Mouse (Mus musculus): ENCODE results near the gene Mageb2. TPM values are rescaled to one million over a fixed set of nuclear protein-coding genes. Genes with fewer than 3 reads are reported as not detected.
"Not testable (repeated sequence)": the region's sequence is repeated elsewhere in the genome, so short reads cannot be mapped to it uniquely, and the experiment has no call there.

Gene Mageb2
- not detected in 2 replicates for polyA plus RNA-seq (2015; fragmentation: Nextera tagmentation; extraction: Ambion mirVana)

- WGBS, result 65% methylated on average over 2 of the region's 2 CpGs
- not testable (repeated sequence) for ATAC-seq (replicated peaks); H3K4me2 ChIP-seq (replicated peaks); H3K27ac ChIP-seq (replicated peaks); H3K27me3 ChIP-seq; H3K9me3 ChIP-seq; H3K4me1 ChIP-seq; H3K9ac ChIP-seq (replicated peaks); H3K4me3 ChIP-seq; H3K36me3 ChIP-seq
Measured at GRCm38 (mm10) chrX:91331390-91331789, at the start of gene Mageb2. TSS of gene Mageb2 (plus strand) at chrX:91331690.

DNA sequence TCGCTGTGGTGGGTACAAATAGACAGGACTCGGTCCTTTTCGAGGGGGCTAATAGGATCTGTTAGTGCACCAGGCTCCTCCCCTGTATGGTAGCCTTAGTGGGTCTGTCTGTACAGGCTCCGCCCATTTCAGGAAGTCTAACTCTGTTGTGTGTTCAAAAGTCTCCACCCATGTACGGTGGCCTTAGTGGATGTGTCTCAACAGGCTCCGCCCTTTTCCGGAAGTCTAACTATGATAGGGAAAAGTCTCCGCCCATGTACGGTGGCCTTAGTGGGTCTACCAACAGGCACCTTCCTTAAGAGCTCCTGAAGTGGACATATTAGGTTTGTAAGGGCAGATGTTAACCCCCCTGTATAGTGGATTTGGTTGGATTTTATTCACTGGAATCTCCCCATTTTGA lies 18.2 kb upstream of the Mageb2 start:
- H3K4me2 ChIP-seq (replicated peaks); ATAC-seq (replicated peaks); H3K9me3 ChIP-seq; H3K27ac ChIP-seq (replicated peaks); H3K9ac ChIP-seq (replicated peaks); H3K4me1 ChIP-seq; H3K36me3 ChIP-seq; H3K4me3 ChIP-seq; H3K27me3 ChIP-seq: not testable (repeated sequence)
- 90% methylated on average over 9 of the region's 9 CpGs for WGBS

Other genes starting within 250 kb of the Mageb2 start
- not detected in 2 replicates for gene Gm5072, start 60.8 kb downstream of the Mageb2 start, polyA plus RNA-seq (2015; fragmentation: Nextera tagmentation; extraction: Ambion mirVana)
- gene Gm8914, start 148.4 kb downstream of the Mageb2 start, polyA plus RNA-seq (2015; fragmentation: Nextera tagmentation; extraction: Ambion mirVana), result not detected in 2 replicates
- not detected in 2 replicates for gene 1700084M14Rik, start 244.2 kb downstream of the Mageb2 start, polyA plus RNA-seq (2015; fragmentation: Nextera tagmentation; extraction: Ambion mirVana)